Mouse (Mus musculus): ENCODE results near the gene Foxn2.

Gene Foxn2

GRCm38 (mm10) chr17:88493551-88493950 is 53.0 kb downstream of the Foxn2 start:
- no peak for DNase-seq (ENCODE audit: low spot score)

GRCm38 (mm10) chr17:88494121-88494771 is 53.7 kb downstream of the Foxn2 start:
- DNase-seq (ENCODE audit: low spot score), result no peak

- no peak for DNase-seq (ENCODE audit: low spot score)
These were observed 54.2 kb downstream of the Foxn2 start for GRCm38 (mm10) chr17:88494772-88495132.

DNA sequence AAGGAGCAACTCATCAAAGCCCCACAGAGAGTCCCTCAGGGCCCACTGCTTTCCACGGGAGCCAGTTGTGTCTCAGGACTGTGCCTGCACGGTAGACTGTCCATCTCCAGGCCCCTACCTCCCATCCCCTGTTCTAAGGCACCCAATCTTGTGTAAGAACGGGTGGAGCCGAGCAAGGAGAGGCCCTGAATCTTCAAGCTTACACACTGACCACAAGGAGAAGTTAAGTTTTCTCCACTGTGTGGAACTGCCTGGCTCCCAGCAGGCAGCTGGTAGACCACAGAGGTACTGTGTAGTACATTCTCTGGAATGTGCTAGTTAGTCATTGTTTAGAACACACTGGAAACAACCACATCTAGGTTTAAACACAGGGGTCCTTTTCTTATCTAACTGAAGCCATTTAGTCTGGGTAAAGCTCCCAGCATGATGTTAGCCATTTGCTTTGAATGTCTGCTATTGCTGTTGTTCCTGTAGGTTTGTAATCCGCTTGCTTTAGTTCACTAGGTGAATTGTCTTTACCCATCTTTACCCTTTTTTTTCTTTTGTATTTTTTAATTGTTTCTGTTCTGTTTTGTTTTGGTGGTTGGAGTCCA is 57.7 kb downstream of the Foxn2 start:
- no peak for DNase-seq (ENCODE audit: low spot score)

DNA sequence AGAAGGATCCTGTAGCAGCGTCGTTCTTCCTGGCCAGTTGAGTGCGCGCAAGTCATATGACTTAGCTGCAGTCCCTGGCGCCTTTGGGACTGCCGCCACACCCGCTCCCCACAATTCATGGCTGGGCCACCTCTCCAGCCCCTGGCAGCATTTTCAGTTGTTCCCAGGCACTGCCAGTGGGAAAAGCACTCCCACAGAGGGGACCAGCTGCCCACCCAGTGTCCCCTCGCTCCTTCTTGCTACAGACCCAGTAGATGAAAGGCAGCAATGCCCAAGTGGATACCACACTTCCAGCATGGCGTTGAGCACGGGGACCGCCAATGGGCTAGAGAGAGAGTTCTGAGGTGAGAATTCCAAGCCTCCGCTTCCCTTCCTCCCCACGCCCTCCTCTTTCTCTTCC is 63.5 kb downstream of the Foxn2 start:
- no peak for DNase-seq (ENCODE audit: low spot score)

- DNase-seq (ENCODE audit: low spot score), result no peak
These were observed 64.8 kb downstream of the Foxn2 start for GRCm38 (mm10) chr17:88505275-88505723.

DNA sequence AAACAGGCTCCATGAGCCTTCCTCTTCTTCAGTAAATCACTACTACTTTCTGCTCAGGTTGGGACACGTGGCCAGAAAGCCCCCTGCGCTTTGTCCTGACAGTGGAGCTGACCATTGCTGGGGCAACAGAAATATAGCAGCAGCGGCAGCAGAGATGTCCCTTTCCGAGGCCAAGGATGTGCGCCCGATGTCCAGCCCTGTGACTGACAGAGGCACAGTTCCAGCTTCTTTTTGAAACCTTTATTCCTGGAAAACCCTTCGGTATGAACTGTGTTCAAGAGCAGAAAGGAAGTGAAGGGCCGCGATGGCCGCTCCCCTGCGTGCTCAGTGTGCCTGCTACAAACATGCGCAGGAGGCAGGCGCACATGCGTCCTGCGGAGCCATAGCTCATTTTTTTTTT is 65.4 kb downstream of the Foxn2 start:
- DNase-seq (ENCODE audit: low spot score), result no peak

DNA sequence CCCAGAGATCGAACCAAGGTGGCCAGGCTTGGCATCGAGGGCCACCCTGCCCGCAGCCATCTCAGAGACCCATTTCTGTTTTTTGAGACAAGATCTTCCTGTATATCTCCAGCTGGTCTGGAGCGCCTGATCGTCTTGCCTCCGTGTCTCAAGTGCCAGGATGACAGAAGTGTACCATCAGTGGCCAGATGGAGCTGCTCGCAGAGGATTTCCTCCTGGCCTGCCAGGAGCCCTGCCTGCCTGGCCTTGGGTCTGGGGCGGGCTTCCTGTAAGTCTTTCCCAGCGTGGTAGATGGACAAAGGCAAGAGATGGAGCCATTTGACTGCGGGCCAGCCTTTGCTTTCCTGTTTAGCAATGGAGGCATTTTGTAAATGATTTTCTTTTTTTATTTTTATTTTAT is 66.9 kb downstream of the Foxn2 start:
- DNase-seq (ENCODE audit: low spot score), result no peak

DNA sequence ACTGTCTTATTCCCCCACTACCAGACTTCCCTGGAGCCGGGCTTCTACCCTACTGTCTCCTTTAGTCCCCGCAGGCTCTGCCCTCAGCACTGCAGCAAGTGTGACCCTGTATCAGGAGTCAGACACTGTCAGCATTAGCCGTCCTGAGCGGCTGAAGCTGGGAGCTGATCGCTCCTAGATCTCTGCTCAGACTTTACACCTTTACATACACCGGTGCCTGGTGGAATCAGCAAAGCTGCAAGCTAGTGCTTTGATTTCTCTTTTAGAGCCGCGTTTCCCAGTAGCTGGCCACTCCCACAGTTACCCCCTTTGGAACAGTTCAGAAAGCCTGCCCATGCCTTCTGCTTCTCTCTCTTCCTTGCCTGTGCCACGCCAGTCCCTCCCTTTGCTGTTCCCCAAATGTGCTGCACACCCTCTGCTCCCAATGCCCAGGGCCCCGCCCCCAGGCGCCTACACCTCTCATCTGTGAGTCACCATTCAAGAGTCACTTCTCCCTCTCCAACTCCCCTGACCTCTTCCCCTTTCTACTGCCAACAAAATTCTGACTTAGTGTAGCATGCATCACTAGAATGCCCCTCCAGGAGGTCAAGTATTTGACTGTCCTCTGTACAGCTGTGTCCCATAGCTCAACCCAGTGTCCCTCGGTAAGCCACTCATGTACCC is 68.5 kb downstream of the Foxn2 start:
- DNase-seq (ENCODE audit: low spot score), result peak; percentile 32

GRCm38 (mm10) chr17:88509999-88510398 is 69.5 kb downstream of the Foxn2 start:
- DNase-seq (ENCODE audit: low spot score), result no peak

DNA sequence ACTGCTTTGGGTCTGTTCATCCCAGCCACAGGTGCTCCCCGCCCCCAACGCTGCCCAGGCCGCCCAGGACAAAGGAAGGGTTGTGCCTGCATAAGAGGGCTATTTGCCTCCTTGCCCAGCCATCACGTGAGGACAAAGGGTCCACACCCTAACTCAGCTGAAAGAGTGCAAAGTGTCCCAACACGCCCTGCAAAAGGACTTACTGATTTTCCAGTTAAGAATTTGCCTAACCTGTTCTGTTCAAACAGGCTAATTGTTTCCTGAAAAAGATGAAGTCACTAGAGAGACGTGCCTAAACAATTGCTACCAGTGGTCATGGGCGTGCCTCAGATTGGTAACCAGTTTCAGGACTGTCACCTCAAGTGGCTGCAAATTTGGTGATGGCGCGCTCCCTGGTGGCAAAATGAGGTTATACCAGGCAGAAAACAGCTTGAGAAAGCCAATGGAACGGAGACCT is 70.6 kb downstream of the Foxn2 start:
- DNase-seq (ENCODE audit: low spot score), result peak; percentile 68

GRCm38 (mm10) chr17:88516477-88516876 is 76.0 kb downstream of the Foxn2 start:
- no peak for DNase-seq (ENCODE audit: low spot score)

DNA sequence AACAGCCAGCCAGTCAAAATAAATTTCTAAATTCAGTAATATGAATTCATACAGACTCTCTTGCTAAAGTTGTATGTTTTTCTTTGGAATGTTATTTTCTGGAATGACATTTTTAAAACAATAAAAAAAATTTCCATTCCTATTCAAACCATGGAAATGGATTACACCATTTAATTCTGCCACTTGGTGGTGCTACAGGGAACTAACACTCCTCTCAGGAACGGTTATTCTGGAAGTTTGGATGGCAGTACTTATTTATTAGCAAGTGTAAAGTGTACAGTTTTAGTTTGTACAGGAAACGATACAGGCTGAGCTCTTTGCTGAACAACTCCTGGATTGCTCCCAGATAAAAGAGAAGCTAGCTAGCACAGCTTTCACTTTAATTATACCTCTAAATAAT is 87.3 kb downstream of the Foxn2 start:
- no peak for DNase-seq (ENCODE audit: low spot score)

DNA sequence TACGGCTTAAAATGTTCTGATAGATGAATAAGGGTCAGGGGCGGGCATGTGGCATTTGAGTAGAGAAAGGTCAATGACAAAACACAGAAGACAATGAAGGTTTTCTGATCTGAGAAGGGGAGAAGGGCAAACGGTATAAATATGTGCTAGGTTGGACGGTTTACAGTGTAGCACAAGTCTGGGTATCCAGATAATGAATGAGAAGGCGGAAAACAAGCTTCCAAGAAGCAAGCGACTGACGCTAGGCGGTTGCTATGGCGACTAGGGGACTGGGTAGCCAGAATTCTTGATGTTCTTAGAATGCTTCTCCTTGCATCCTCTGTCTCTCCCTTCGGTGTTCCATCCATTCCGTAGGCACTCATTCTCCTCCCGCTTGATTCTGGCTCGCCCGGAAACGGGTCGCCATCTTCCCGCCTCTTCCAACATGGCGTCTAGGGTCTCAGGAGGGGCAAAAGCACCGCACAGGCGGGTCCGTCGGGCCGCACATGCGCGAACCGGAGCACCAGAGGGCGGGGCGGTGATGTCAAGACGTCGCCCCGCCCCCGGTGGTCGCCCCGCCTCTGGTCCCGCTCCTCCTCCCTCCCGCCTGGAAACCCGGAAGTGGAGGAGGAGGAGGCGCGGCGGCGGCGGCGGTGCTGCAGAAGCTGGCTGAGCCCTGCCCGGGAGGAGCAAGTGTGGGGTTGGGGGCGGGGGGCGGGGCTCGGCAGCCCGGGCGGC is 89.2 kb downstream of the Foxn2 start, which contains the start of gene Ppp1r21:
TSS of gene Ppp1r21 (plus strand) at position 600 of the 717 bp plus-strand sequence.
- DNase-seq (ENCODE audit: low spot score), result peak; percentile 97

GRCm38 (mm10) chr17:88530236-88530619 is 89.7 kb downstream of the Foxn2 start:
- no peak for DNase-seq (ENCODE audit: low spot score)

DNA sequence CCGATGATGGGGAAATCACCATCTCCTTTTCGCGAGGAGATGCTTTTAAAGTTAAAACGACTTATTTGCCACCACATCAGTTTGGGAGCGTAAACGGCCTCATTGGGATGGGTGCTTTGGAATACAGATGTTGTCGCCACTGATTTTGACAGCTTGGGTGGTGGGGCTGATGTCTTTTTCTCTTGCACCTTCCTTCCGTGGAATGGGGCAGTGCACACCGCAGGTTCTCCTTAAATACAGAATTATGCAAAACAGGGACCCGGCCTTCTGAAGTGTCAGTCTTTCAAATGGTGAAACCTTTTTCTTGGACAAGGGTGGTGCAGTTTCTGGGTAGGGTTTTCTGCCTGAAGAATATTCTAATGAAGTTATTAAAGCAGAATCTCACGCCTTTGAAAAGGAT is 90.2 kb downstream of the Foxn2 start:
- DNase-seq (ENCODE audit: low spot score), result no peak

GRCm38 (mm10) chr17:88531176-88531575 is 90.7 kb downstream of the Foxn2 start:
- no peak for DNase-seq (ENCODE audit: low spot score)

GRCm38 (mm10) chr17:88537842-88538430 is 97.4 kb downstream of the Foxn2 start:
- DNase-seq (ENCODE audit: low spot score), result no peak
